Mouse (Mus musculus) brain, embryonic 14.5 days (tissue): ENCODE measurements around the gene Cdkn2aip.
A peak's percentile ranks its signal among the peaks of the same experiment; 100 is the strongest.

ENCODE experiments used
- CTCF ChIP-seq: fragments of 200-500 bp; IDR thresholded peaks from 2 replicates; pipeline ENCODE4 v1.5.1; 2012; ENCODE audit warnings: inconsistent platforms, mild to moderate bottlenecking, moderate library complexity, borderline replicate concordance; ENCODE audit not compliant: insufficient read depth, insufficient read length; ENCODE audit errors: extremely low read depth
- POLR2A ChIP-seq: fragments of 200-500 bp; IDR thresholded peaks from 2 replicates; pipeline ENCODE4 v1.6.1; 2012; ENCODE audit warnings: mild to moderate bottlenecking, inconsistent platforms, borderline replicate concordance; ENCODE audit not compliant: poor library complexity, insufficient read depth, insufficient read length, severe bottlenecking; ENCODE audit errors: extremely low read depth

DNA sequence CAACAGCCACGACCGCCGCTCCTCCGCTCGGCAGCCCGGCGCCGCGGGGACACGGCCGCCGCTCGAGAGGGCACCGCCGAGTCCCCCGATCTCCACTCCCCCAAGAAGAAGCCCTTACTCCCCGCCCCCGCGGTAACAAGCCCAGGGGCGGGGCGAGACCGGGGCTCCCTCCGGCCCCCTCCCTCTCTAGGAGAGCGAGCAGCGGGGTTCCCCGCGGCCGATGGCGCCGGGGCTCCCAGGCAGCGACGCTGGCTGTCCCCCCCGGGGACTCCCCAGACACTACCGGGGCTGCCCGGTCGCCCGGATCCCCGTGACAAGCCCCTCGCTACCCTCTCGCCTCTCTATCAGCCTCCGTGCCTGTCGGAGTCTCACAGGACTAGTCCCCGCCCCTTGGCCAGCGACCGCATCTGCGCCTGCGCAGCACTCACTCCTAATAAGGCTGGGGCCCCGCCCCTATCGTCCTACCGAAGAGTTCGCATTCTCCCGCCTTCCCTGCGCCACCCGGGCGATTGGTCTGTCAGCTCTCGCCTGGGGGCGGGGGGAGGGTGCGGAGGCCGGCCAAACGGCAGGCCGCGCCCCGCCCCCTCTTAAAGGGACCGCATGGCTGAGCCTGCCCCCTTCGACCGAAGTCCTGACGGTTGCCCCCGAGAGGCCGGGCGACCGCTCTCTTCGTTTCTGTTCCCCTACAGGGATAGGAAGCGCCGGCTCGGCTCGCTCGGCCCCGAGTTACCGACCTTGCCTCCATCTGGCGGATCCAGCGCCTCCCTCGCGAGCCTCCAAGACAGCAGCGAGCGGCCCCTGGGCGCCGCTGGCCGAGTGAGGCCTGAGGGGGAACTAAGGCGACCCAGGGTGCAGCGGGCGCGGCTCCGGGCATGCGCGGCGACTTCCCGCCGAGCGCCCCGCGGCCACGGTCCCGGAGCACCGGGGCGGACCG lies 38.7 kb downstream of the Cdkn2aip start, which contains the start of gene Ing2:
- no peak for TF ChIP-seq CTCF
- TF ChIP-seq POLR2A: peak; percentile 34
